Mouse (Mus musculus): Measurements from ENCODE around the gene Siva1. TPM values are rescaled to one million over a fixed set of nuclear protein-coding genes. Genes with fewer than 3 reads are reported as not detected.
A peak's percentile ranks its signal among the peaks of the same experiment; 100 is the strongest.

The Siva1 gene
- 178 and 182 TPM in 2 replicates for polyA plus RNA-seq (2014; fragmentation: Nextera tagmentation; extraction: Ambion mirVana)

GRCm38 (mm10) chr12:112644180-112644854, at the start of gene Siva1:
Gene Siva1, plus strand, starts transcription at chr12:112644679.
- H3K9ac ChIP-seq (ENCODE audit: low read depth, low read length): peak within 1 kb of the TSS; percentile 78
- H3K27me3 ChIP-seq (ENCODE audit: control insufficient read depth, insufficient read depth, low read length): no peaks in the 10 kb centered on the region
- no peaks in the 10 kb centered on the region for H3K9me3 ChIP-seq (ENCODE audit: control insufficient read depth, low read length)
- DNase-seq (ENCODE audit: low spot score): peak; percentile 98
- peak within 1 kb of the TSS; percentile 84 for H3K4me2 ChIP-seq (replicated peaks; ENCODE audit: low read depth, low read length)
- peak within 1 kb of the TSS; percentile 71 for H3K4me3 ChIP-seq (ENCODE audit: low read depth, low read length)
- 2% methylated on average over 40 of the region's 46 CpGs for WGBS
- peaks cover 4% of the 10 kb centered on the region for H3K4me1 ChIP-seq (replicated peaks; ENCODE audit: control insufficient read depth, insufficient read depth, low read length)
- H3K27ac ChIP-seq (ENCODE audit: low read depth, low read length): peak within 1 kb of the TSS; percentile 77
- peak; percentile 98 for ATAC-seq (ENCODE audit: low FRiP score)
- 0 out of 2 replicates have a peak, but pooled peaks cover 9% of the 10 kb centered on the region for H3K36me3 ChIP-seq (ENCODE audit: control insufficient read depth, insufficient read depth, low read length)

GRCm38 (mm10) chr12:112594989-112595388, 49.5 kb upstream of the Siva1 start:
- ATAC-seq (ENCODE audit: low FRiP score): no peak
- H3K4me2 ChIP-seq (replicated peaks; ENCODE audit: low read depth, low read length): no peak overlapping the region
- 60% methylated on average over 4 of the region's 4 CpGs for WGBS

GRCm38 (mm10) chr12:112595626-112596025, 48.9 kb upstream of the Siva1 start:
- Histone ChIP-seq H3K4me3 (ENCODE audit: low read depth, low read length) (no peak overlapping the region), H3K36me3 (ENCODE audit: control insufficient read depth, insufficient read depth, low read length) (no peaks in the 10 kb centered on the region), H3K4me1 (replicated peaks; ENCODE audit: control insufficient read depth, insufficient read depth, low read length) (no peaks in the 10 kb centered on the region), H3K4me2 (replicated peaks; ENCODE audit: low read depth, low read length) (no peak overlapping the region), H3K27me3 (ENCODE audit: control insufficient read depth, insufficient read depth, low read length) (no peaks in the 10 kb centered on the region), H3K9me3 (ENCODE audit: control insufficient read depth, low read length) (no peaks in the 10 kb centered on the region), H3K9ac (ENCODE audit: low read depth, low read length) (no peak overlapping the region), H3K27ac (ENCODE audit: low read depth, low read length) (no peak overlapping the region)
- ATAC-seq (ENCODE audit: low FRiP score): no peak
- no peak for DNase-seq (ENCODE audit: low spot score)
- WGBS: 78% methylated on average over 4 of the region's 4 CpGs

More at GRCm38 (mm10) chr12:112594989-112595388, 49.5 kb upstream of the Siva1 start:
- Histone ChIP-seq H3K4me3 (ENCODE audit: low read depth, low read length) (no peak overlapping the region), H3K9me3 (ENCODE audit: control insufficient read depth, low read length) (no peaks in the 10 kb centered on the region), H3K27me3 (ENCODE audit: control insufficient read depth, insufficient read depth, low read length) (no peaks in the 10 kb centered on the region; the same call in 1 of the 2 replicates), H3K27ac (ENCODE audit: low read depth, low read length) (no peak overlapping the region), H3K36me3 (ENCODE audit: control insufficient read depth, insufficient read depth, low read length) (no peaks in the 10 kb centered on the region), H3K4me1 (replicated peaks; ENCODE audit: control insufficient read depth, insufficient read depth, low read length) (no peaks in the 10 kb centered on the region), H3K9ac (ENCODE audit: low read depth, low read length) (no peak overlapping the region)
- no peak for DNase-seq (ENCODE audit: low spot score)

GRCm38 (mm10) chr12:112596454-112596853, 48.0 kb upstream of the Siva1 start:
- no peak overlapping the region for H3K4me2 ChIP-seq (replicated peaks; ENCODE audit: low read depth, low read length)
- no peaks in the 10 kb centered on the region for H3K27me3 ChIP-seq (ENCODE audit: control insufficient read depth, insufficient read depth, low read length)
- no peak overlapping the region for H3K27ac ChIP-seq (ENCODE audit: low read depth, low read length)
- no peaks in the 10 kb centered on the region for H3K4me1 ChIP-seq (replicated peaks; ENCODE audit: control insufficient read depth, insufficient read depth, low read length)
- no peak for DNase-seq (ENCODE audit: low spot score)
- ATAC-seq (ENCODE audit: low FRiP score): no peak
- H3K9ac ChIP-seq (ENCODE audit: low read depth, low read length): no peak overlapping the region
- no peak overlapping the region for H3K4me3 ChIP-seq (ENCODE audit: low read depth, low read length)
- 75% methylated on average over 9 of the region's 9 CpGs for WGBS
- no peaks in the 10 kb centered on the region for H3K9me3 ChIP-seq (ENCODE audit: control insufficient read depth, low read length)
- H3K36me3 ChIP-seq (ENCODE audit: control insufficient read depth, insufficient read depth, low read length): no peaks in the 10 kb centered on the region

GRCm38 (mm10) chr12:112596891-112597500, 47.5 kb upstream of the Siva1 start:
- WGBS: 73% methylated on average over 14 of the region's 14 CpGs
- H3K9me3 ChIP-seq (ENCODE audit: control insufficient read depth, low read length): no peaks in the 10 kb centered on the region
- H3K4me2 ChIP-seq (replicated peaks; ENCODE audit: low read depth, low read length): no peak overlapping the region
- no peaks in the 10 kb centered on the region for H3K27me3 ChIP-seq (ENCODE audit: control insufficient read depth, insufficient read depth, low read length)
- no peaks in the 10 kb centered on the region for H3K36me3 ChIP-seq (ENCODE audit: control insufficient read depth, insufficient read depth, low read length)
- no peak for DNase-seq (ENCODE audit: low spot score)
- ATAC-seq (ENCODE audit: low FRiP score): no peak
- H3K9ac ChIP-seq (ENCODE audit: low read depth, low read length): no peak overlapping the region
- H3K27ac ChIP-seq (ENCODE audit: low read depth, low read length): no peak overlapping the region
- no peaks in the 10 kb centered on the region for H3K4me1 ChIP-seq (replicated peaks; ENCODE audit: control insufficient read depth, insufficient read depth, low read length)
- H3K4me3 ChIP-seq (ENCODE audit: low read depth, low read length): no peak overlapping the region

- 87% methylated on average over 8 of the region's 8 CpGs for WGBS
- no peak overlapping the region for H3K9ac ChIP-seq (ENCODE audit: low read depth, low read length)
- no peak overlapping the region for H3K4me2 ChIP-seq (replicated peaks; ENCODE audit: low read depth, low read length)
- no peaks in the 10 kb centered on the region for H3K4me1 ChIP-seq (replicated peaks; ENCODE audit: control insufficient read depth, insufficient read depth, low read length)
- ATAC-seq (ENCODE audit: low FRiP score) (no peak), DNase-seq (ENCODE audit: low spot score) (no peak)
- no peaks in the 10 kb centered on the region for H3K9me3 ChIP-seq (ENCODE audit: control insufficient read depth, low read length)
- H3K27me3 ChIP-seq (ENCODE audit: control insufficient read depth, insufficient read depth, low read length): no peaks in the 10 kb centered on the region
- no peak overlapping the region for H3K4me3 ChIP-seq (ENCODE audit: low read depth, low read length)
- no peaks in the 10 kb centered on the region for H3K36me3 ChIP-seq (ENCODE audit: control insufficient read depth, insufficient read depth, low read length)
- no peak overlapping the region for H3K27ac ChIP-seq (ENCODE audit: low read depth, low read length)
Observed at GRCm38 (mm10) chr12:112597618-112598017, 46.9 kb upstream of the Siva1 start.

GRCm38 (mm10) chr12:112599198-112599597, 45.3 kb upstream of the Siva1 start:
- no peaks in the 10 kb centered on the region for H3K27me3 ChIP-seq (ENCODE audit: control insufficient read depth, insufficient read depth, low read length)
- no peak for DNase-seq (ENCODE audit: low spot score)
- H3K36me3 ChIP-seq (ENCODE audit: control insufficient read depth, insufficient read depth, low read length): no peaks in the 10 kb centered on the region
- H3K9me3 ChIP-seq (ENCODE audit: control insufficient read depth, low read length): no peaks in the 10 kb centered on the region
- no peak overlapping the region for H3K27ac ChIP-seq (ENCODE audit: low read depth, low read length)
- H3K4me2 ChIP-seq (replicated peaks; ENCODE audit: low read depth, low read length): no peak overlapping the region
- WGBS: 40% methylated on average over 4 of the region's 4 CpGs
- no peak overlapping the region for H3K9ac ChIP-seq (ENCODE audit: low read depth, low read length)
- no peak overlapping the region for H3K4me3 ChIP-seq (ENCODE audit: low read depth, low read length)
- no peaks in the 10 kb centered on the region for H3K4me1 ChIP-seq (replicated peaks; ENCODE audit: control insufficient read depth, insufficient read depth, low read length)
- no peak for ATAC-seq (ENCODE audit: low FRiP score)

- 84% methylated on average over 30 of the region's 30 CpGs for WGBS
- Histone ChIP-seq H3K27ac (ENCODE audit: low read depth, low read length) (no peak overlapping the region), H3K27me3 (ENCODE audit: control insufficient read depth, insufficient read depth, low read length) (no peaks in the 10 kb centered on the region), H3K9ac (ENCODE audit: low read depth, low read length) (no peak overlapping the region), H3K36me3 (ENCODE audit: control insufficient read depth, insufficient read depth, low read length) (no peaks in the 10 kb centered on the region), H3K4me2 (replicated peaks; ENCODE audit: low read depth, low read length) (no peak overlapping the region), H3K4me3 (ENCODE audit: low read depth, low read length) (no peak overlapping the region), H3K9me3 (ENCODE audit: control insufficient read depth, low read length) (no peaks in the 10 kb centered on the region), H3K4me1 (replicated peaks; ENCODE audit: control insufficient read depth, insufficient read depth, low read length) (no peaks in the 10 kb centered on the region)
- ATAC-seq (ENCODE audit: low FRiP score) (no peak), DNase-seq (ENCODE audit: low spot score) (no peak)
Observed at GRCm38 (mm10) chr12:112599942-112600611, 44.4 kb upstream of the Siva1 start.
